In the genomic region with DNA sequence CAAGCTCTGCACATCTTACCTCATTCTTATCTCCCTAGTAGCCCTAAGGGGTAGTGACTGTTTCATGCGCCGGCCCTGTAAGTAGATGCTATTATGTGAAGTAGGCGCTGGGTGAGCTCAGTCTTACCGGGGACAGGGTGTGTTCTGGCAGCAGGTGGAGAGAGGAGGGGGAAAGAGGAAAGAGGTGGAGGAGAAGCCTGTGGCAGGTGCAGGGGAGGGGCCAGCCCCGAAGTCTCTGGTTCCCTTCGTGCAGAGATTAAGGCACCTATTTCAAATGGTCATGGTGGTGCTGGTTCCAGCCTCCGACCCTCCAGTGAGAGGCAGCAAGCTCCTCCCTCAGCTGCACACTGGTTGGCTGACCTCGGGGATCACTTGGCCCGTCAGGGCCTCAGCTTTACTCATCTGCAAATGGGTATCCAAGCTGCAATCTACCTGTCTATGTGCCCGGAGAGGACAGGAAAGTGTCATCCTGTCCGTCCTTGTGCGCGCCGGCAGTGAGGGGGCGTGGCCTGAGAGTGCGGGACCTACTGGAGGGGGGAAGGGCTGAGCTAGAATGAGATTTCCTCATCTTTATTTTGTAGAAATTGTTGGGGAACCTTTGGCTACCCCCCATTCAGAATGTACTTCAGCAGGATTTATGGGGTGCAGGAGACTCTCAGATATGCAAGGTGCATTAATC, we compare ENCODE assay signal across 9 mouse cellular contexts. TPM values are rescaled to one million over a fixed set of nuclear protein-coding genes. Genes with fewer than 3 reads are reported as not detected.
DNase-seq lines count a peak whose midpoint lies in the region; ATAC-seq and TF ChIP-seq lines count a peak whose summit lies in the region.
"Had no signal": no experiment of that assay in that cellular context is flagged by ENCODE, and none has a peak within 500 bp of the region (broad histone marks: within the 10 kb centered on the region; RNA-seq: fewer than 3 reads in every experiment).

No protein-coding gene starts in this region.

- H3K4me3 ChIP-seq in heart, embryonic 10.5 days = peak overlapping the region; percentile 49
- H3K4me3 ChIP-seq in heart, adult 2 months = no peak overlapping the region
- peak overlapping the region; percentile 24; the same call in 1 of the 2 replicates for H3K4me3 ChIP-seq in embryonic facial prominence, embryonic 15.5 days (replicated peaks)
- peak overlapping the region; percentile 18; the same call in 1 of the 2 replicates for H3K4me3 ChIP-seq in limb, embryonic 14.5 days (replicated peaks; ENCODE audit: low read length)
- no peak overlapping the region; the same call in 1 of the 2 replicates for H3K4me3 ChIP-seq in neural tube, embryonic 13.5 days
- H3K4me3 ChIP-seq: myocyte had no signal

- peak; percentile 60; the same call in 1 of the 2 replicates for ATAC-seq in embryonic facial prominence, embryonic 15.5 days (ENCODE audit: insufficient number of reproducible peaks, low FRiP score, low TSS enrichment, low read depth)
- ATAC-seq in limb, embryonic 14.5 days (ENCODE audit: low FRiP score, low read depth) = no peak
- ATAC-seq in neural tube, embryonic 13.5 days (ENCODE audit: low read depth) = no peak

- TF ChIP-seq EP300 in heart, adult 2 months (IDR thresholded peaks at IDR 0.05; ENCODE audit: insufficient read depth, low read depth, low read length) = no peak

- DNase-seq in heart, embryonic 10.5 days (ENCODE audit: low spot score) = no peak
- DNase-seq in heart, adult 2 months = no peak
- no peak for DNase-seq in limb, embryonic 14.5 days (ENCODE audit: low spot score)
- no peak for DNase-seq in left cerebral cortex, postnatal 36 days (ENCODE audit: low spot score in 2 of 2)
- DNase-seq in Muller cell, postnatal 12 days (ENCODE audit: inconsistent ontology term) = no peak
- no peak for DNase-seq in spleen, postnatal 4 days (ENCODE audit: low spot score in 2 of 2)

- H3K27ac ChIP-seq in heart, embryonic 10.5 days = peak overlapping the region; percentile 24; the same call in 1 of the 2 replicates
- no peak overlapping the region for H3K27ac ChIP-seq in heart, adult 2 months
- H3K27ac ChIP-seq in embryonic facial prominence, embryonic 15.5 days (replicated peaks) = no peak overlapping the region
- no peak overlapping the region for H3K27ac ChIP-seq in limb, embryonic 14.5 days (replicated peaks; ENCODE audit: low read depth, low read length)
- H3K27ac ChIP-seq in neural tube, embryonic 13.5 days (replicated peaks) = no peak overlapping the region

- TF ChIP-seq CTCF in heart, adult 2 months (IDR thresholded peaks at IDR 0.05) = no peak

- no peaks in the 10 kb centered on the region for H3K79me2 ChIP-seq in heart, adult 2 months (replicated peaks; ENCODE audit: control insufficient read depth, insufficient read depth, low read length)

- 17% methylated on average over 16 of the region's 16 CpGs for WGBS in heart, embryonic 10.5 days
- 23% methylated on average over 16 of the region's 16 CpGs for WGBS in heart, adult 2 months
- 19% methylated on average over 16 of the region's 16 CpGs for WGBS in embryonic facial prominence, embryonic 15.5 days
- WGBS in limb, embryonic 14.5 days = 14% methylated on average over 16 of the region's 16 CpGs
- WGBS in neural tube, embryonic 13.5 days = 19% methylated on average over 16 of the region's 16 CpGs

- peak overlapping the region; percentile 44 for H3K4me2 ChIP-seq in embryonic facial prominence, embryonic 15.5 days (replicated peaks)
- peak overlapping the region; percentile 40 for H3K4me2 ChIP-seq in limb, embryonic 14.5 days (replicated peaks; ENCODE audit: low read depth, low read length, severe bottlenecking)
- H3K4me2 ChIP-seq in neural tube, embryonic 13.5 days = peak overlapping the region; percentile 43

- no peaks in the 10 kb centered on the region for H3K36me3 ChIP-seq in heart, embryonic 10.5 days
- H3K36me3 ChIP-seq in heart, adult 2 months (ENCODE audit: control insufficient read depth, insufficient read depth, low read length) = no peaks in the 10 kb centered on the region
- H3K36me3 ChIP-seq in embryonic facial prominence, embryonic 15.5 days = no peaks in the 10 kb centered on the region
- H3K36me3 ChIP-seq in limb, embryonic 14.5 days (ENCODE audit: control insufficient read depth, insufficient read depth, low read length) = no peaks in the 10 kb centered on the region
- H3K36me3 ChIP-seq in neural tube, embryonic 13.5 days = no peaks in the 10 kb centered on the region

- H3K27me3 ChIP-seq in heart, embryonic 10.5 days (ENCODE audit: insufficient read depth, poor library complexity, severe bottlenecking) = peaks cover 10% of the 10 kb centered on the region
- H3K27me3 ChIP-seq in heart, adult 2 months (ENCODE audit: control insufficient read depth, insufficient read depth, low read length) = no peaks in the 10 kb centered on the region
- no peaks in the 10 kb centered on the region for H3K27me3 ChIP-seq in embryonic facial prominence, embryonic 15.5 days
- H3K27me3 ChIP-seq in limb, embryonic 14.5 days (ENCODE audit: control insufficient read depth, insufficient read depth, low read length) = no peaks in the 10 kb centered on the region
- H3K27me3 ChIP-seq in neural tube, embryonic 13.5 days = 0 out of 2 replicates have a peak, but pooled peaks cover 6% of the 10 kb centered on the region

- no peak overlapping the region for H3K9ac ChIP-seq in heart, adult 2 months (ENCODE audit: low read depth, low read length)
- no peak overlapping the region for H3K9ac ChIP-seq in embryonic facial prominence, embryonic 15.5 days
- no peak overlapping the region for H3K9ac ChIP-seq in limb, embryonic 14.5 days (ENCODE audit: low read depth, low read length, severe bottlenecking)
- no peak overlapping the region for H3K9ac ChIP-seq in neural tube, embryonic 13.5 days

- H3K4me1 ChIP-seq in heart, embryonic 10.5 days = peaks cover 26% of the 10 kb centered on the region
- no peaks in the 10 kb centered on the region for H3K4me1 ChIP-seq in heart, adult 2 months (ENCODE audit: control insufficient read depth, insufficient read depth, low read length)
- H3K4me1 ChIP-seq in embryonic facial prominence, embryonic 15.5 days = peaks cover 5% of the 10 kb centered on the region
- H3K4me1 ChIP-seq in limb, embryonic 14.5 days (ENCODE audit: control insufficient read depth, insufficient read depth, low read length) = no peaks in the 10 kb centered on the region
- H3K4me1 ChIP-seq in neural tube, embryonic 13.5 days (replicated peaks) = peaks cover 6% of the 10 kb centered on the region; the same call in 1 of the 2 replicates

- TF ChIP-seq POLR2A in heart, adult 2 months (IDR thresholded peaks at IDR 0.05; ENCODE audit: insufficient read depth, low read depth, low read length) = no peak
- TF ChIP-seq POLR2A in limb, embryonic 14.5 days (IDR thresholded peaks at IDR 0.05; ENCODE audit: borderline replicate concordance, extremely low read depth, insufficient read depth, insufficient read length) = no peak

- no peaks in the 10 kb centered on the region for H3K9me3 ChIP-seq in heart, embryonic 10.5 days
- H3K9me3 ChIP-seq in embryonic facial prominence, embryonic 15.5 days (replicated peaks) = no peaks in the 10 kb centered on the region
- H3K9me3 ChIP-seq in limb, embryonic 14.5 days (ENCODE audit: control insufficient read depth, low read length) = no peaks in the 10 kb centered on the region
- no peaks in the 10 kb centered on the region for H3K9me3 ChIP-seq in neural tube, embryonic 13.5 days

- intact Hi-C loops in heart, adult 2 months (cut with DNase I) = no loop called here
- intact Hi-C loops in left cerebral cortex, postnatal 36 days (cut with DNase I) = no loop called here

RNA-seq across cellular contexts. Expression of a gene that starts 20.5 kb away (rescaled TPM):
- 0.05 TPM in 1 of 2 replicates, not detected in the other for polyA plus RNA-seq in heart, embryonic 10.5 days (2016; fragmentation: Nextera tagmentation; extraction: Ambion mirVana)
- total RNA-seq in heart, adult 2 months (2021) = not detected
- polyA plus RNA-seq in heart, adult 2 months (2012; rRNA removed) = not detected in 2 replicates
- polyA plus RNA-seq in embryonic facial prominence, embryonic 15.5 days (2015; fragmentation: Nextera tagmentation; extraction: Ambion mirVana) = 0.71 and 0.77 TPM in 2 replicates
- 0.08 TPM in 2 replicates for polyA plus RNA-seq in limb, embryonic 14.5 days (2012; rRNA removed)
- 0.08 TPM in 1 of 2 replicates, not detected in the other for polyA plus RNA-seq in limb, embryonic 14.5 days (2014; fragmentation: Nextera tagmentation; extraction: Ambion mirVana)
- 0.29 TPM in 1 of 2 replicates, not detected in the other for polyA plus RNA-seq in neural tube, embryonic 13.5 days (2015; fragmentation: Nextera tagmentation; extraction: Ambion mirVana)
- not detected for total RNA-seq in left cerebral cortex, postnatal 36 days (2021)
- polyA plus RNA-seq: myocyte had no signal

Comparison
In these comparisons a context has a peak if more than half of its experiments do, and no peak if none do; other contexts are left out.
1. H3K4me3 ChIP-seq: peak in heart, embryonic 10.5 days (single experiment), embryonic facial prominence, embryonic 15.5 days (single experiment) and limb, embryonic 14.5 days (single experiment); none in heart, adult 2 months (single experiment) and neural tube, embryonic 13.5 days (single experiment).
2. Peak in every context shown above with its lines, with median percentiles within 50 percentile points of each other: H3K4me2 ChIP-seq.